Mouse (Mus musculus) liver, embryonic 15.5 days (tissue): ENCODE results near the gene Gpc2. TPM values are rescaled to one million over a fixed set of nuclear protein-coding genes. Genes with fewer than 3 reads are reported as not detected.

Experiments used
- ATAC-seq: fragments of 200-750 bp; cut with Nextera tagmentation; 2 replicates; pipeline ENCODE4 v1.8.0; 2017; ENCODE audit warnings: moderate number of reproducible peaks, mild to moderate bottlenecking, moderate library complexity; ENCODE audit not compliant: insufficient read depth
- H3K27ac ChIP-seq: fragments of 300-500 bp; sonication (generic); replicated peaks from 2 replicates; pipeline ENCODE4 v1.5.1; 2015; ENCODE audit warnings: mild to moderate bottlenecking, inconsistent platforms
- H3K27me3 ChIP-seq: fragments of 300-500 bp; sonication (generic); 2 replicates; pipeline ENCODE4 v1.6.1; 2015; ENCODE audit warnings: mild to moderate bottlenecking, inconsistent platforms
- H3K36me3 ChIP-seq: fragments of 300-500 bp; sonication (generic); replicated peaks from 2 replicates; pipeline ENCODE4 v1.6.1; 2015; ENCODE audit warnings: moderate library complexity, mild to moderate bottlenecking, inconsistent platforms
- H3K4me1 ChIP-seq: fragments of 300-500 bp; sonication (generic); replicated peaks from 2 replicates; pipeline ENCODE4 v1.6.1; 2015; ENCODE audit warnings: inconsistent platforms
- H3K4me2 ChIP-seq: fragments of 300-500 bp; sonication (generic); 2 replicates; pipeline ENCODE4 v1.6.1; 2015; ENCODE audit warnings: moderate library complexity, mild to moderate bottlenecking, inconsistent platforms
- H3K4me3 ChIP-seq: fragments of 300-500 bp; sonication (generic); replicated peaks from 2 replicates; pipeline ENCODE4 v1.5.1; 2015; ENCODE audit warnings: mild to moderate bottlenecking, inconsistent platforms
- H3K9ac ChIP-seq: fragments of 300-500 bp; sonication (generic); 2 replicates; pipeline ENCODE4 v1.6.1; 2015; ENCODE audit warnings: moderate library complexity, mild to moderate bottlenecking, inconsistent platforms
- H3K9me3 ChIP-seq: fragments of 300-500 bp; sonication (generic); replicated peaks from 2 replicates; pipeline ENCODE4 v1.6.1; 2016; ENCODE audit warnings: inconsistent platforms
- WGBS: fragments of 180-500 bp; shearing (Covaris S2); methylation state at CpG from one replicate; pipeline ENCODE4 v1.1.7; 2015; ENCODE audit warnings: mixed read lengths; ENCODE audit not compliant: insufficient replicate concordance; 5-methylcytosine and 5-hydroxymethylcytosine counted together
- polyA plus RNA-seq: library from polyadenylated mRNA; unstranded; fragments of >200 nt; fragmentation: Nextera tagmentation; extraction: Ambion mirVana; gene quantifications from 2 replicates; pipeline ENCODE4 v1.2.1, GENCODE M21; 2015

The Gpc2 gene
- polyA plus RNA-seq, 1 experiment from 2014 or later = 0.45 TPM

DNA sequence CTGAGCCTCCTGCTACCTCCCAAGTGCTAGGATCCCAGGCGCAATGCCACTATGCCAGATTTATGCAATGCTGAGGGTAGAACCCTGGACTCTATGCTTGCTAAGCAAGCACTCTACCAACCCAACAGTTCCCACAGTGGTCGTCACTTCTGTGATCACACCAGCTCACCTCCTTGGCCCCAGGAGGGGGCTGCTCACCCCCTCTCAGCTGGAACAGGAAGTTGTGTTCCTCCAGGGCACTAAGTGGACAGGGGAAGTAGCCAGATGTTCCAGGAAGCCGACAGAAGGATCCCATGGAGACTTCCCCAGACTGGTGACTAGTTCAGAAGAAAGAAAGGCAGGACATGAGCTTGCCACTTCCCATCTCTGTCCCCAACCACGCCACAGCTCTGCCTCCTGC, 17.8 kb downstream of the Gpc2 start:
- Histone ChIP-seq H3K9me3 (no peaks in the 10 kb centered on the region), H3K27ac (peak overlapping the region; percentile 75), H3K27me3 (no peaks in the 10 kb centered on the region), H3K36me3 (peaks cover 37% of the 10 kb centered on the region), H3K9ac (peak overlapping the region; percentile 84; the same call in 1 of the 2 replicates), H3K4me2 (peak overlapping the region; percentile 95), H3K4me3 (peak overlapping the region; percentile 84), H3K4me1 (peaks cover 76% of the 10 kb centered on the region)
- ATAC-seq = no peak
- WGBS = 26% methylated on average over 4 of the region's 4 CpGs

DNA sequence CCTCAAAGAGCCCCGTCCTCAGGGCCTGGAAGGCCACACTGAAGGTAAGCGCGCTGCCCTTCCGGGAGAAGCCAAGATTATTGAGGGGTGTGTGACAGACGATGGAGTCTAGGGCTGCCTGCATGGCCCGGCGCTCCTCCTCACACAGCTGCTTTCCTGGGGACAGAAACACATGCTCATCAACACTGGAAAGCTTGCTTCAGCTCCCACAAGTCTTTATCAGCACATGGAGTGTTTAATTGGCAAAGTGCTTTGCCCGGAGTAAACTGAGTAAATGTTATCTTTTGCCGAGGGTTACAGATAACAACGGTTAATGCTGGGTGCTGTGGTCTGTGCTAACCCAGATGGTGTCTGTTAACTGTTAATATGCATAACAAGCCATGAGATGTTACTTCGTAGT, 19.0 kb downstream of the Gpc2 start:
- Histone ChIP-seq H3K9me3 (no peaks in the 10 kb centered on the region), H3K9ac (peak overlapping the region; percentile 12), H3K4me3 (peak overlapping the region; percentile 84), H3K4me1 (peaks cover 88% of the 10 kb centered on the region), H3K36me3 (peaks cover 37% of the 10 kb centered on the region), H3K4me2 (peak overlapping the region; percentile 95), H3K27me3 (no peaks in the 10 kb centered on the region), H3K27ac (peak overlapping the region; percentile 75)
- peak; percentile 47 for ATAC-seq
- 22% methylated on average over 11 of the region's 11 CpGs for WGBS

DNA sequence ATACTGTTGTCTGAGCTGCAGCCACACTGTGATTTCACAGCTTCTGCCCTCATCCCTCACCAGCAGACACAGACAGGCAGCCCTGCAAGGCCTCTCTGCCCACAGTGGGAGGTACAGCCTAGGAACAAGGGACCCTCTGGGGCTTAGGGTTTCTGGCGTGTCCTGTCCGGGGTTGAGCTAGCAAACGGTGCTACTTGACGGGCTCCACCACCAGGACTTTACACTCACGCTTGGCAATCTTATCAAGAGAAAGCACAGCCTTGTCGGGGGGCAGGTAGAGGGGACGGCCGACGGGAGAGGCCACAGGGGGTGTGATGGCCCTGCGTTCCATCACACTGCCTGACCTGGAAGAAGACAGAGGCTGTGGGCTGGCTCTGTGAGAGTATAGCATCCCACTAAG, 19.8 kb downstream of the Gpc2 start:
- Histone ChIP-seq H3K9ac (peak overlapping the region; percentile 12; the same call in 1 of the 2 replicates), H3K4me3 (peak overlapping the region; percentile 84; the same call in 1 of the 2 replicates)
- WGBS = 19% methylated on average over 10 of the region's 10 CpGs

DNA sequence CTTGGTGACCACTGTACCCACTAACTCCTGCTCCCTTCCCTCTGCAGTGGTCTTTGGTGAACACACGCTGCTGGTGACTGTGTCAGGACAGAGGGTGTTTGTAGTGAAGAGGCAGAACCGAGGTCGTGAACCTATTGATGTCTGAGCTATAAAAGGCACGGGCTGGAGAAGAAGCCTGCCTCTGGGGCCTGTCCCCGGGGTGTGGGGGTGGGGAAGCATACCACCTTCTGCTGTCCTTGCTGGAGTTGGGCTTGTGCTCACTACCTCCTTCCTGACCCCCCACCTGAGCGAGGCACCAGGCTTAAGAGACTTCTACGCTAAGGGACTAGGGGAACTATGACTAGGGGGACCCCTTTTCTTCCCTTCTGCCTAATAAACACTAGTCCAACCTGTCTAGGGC, 20.8 kb downstream of the Gpc2 start:
- Histone ChIP-seq H3K4me3 (no peak overlapping the region), H3K27me3 (no peaks in the 10 kb centered on the region), H3K27ac (0 out of 2 replicates have a peak overlapping the region, but pooled peaks have one; percentile 24), H3K4me1 (peaks cover 85% of the 10 kb centered on the region), H3K9me3 (no peaks in the 10 kb centered on the region), H3K9ac (no peak overlapping the region), H3K36me3 (peaks cover 37% of the 10 kb centered on the region), H3K4me2 (no peak overlapping the region; the same call in 1 of the 2 replicates)
- 61% methylated on average over 7 of the region's 7 CpGs for WGBS
- no peak for ATAC-seq

More for the DNA sequence above, 19.8 kb downstream of the Gpc2 start:
- H3K27ac ChIP-seq = peak overlapping the region; percentile 75
- peaks cover 85% of the 10 kb centered on the region for H3K4me1 ChIP-seq
- H3K4me2 ChIP-seq = peak overlapping the region; percentile 95
- no peak for ATAC-seq
- peaks cover 37% of the 10 kb centered on the region for H3K36me3 ChIP-seq
- no peaks in the 10 kb centered on the region for H3K27me3 ChIP-seq
- H3K9me3 ChIP-seq = no peaks in the 10 kb centered on the region

DNA sequence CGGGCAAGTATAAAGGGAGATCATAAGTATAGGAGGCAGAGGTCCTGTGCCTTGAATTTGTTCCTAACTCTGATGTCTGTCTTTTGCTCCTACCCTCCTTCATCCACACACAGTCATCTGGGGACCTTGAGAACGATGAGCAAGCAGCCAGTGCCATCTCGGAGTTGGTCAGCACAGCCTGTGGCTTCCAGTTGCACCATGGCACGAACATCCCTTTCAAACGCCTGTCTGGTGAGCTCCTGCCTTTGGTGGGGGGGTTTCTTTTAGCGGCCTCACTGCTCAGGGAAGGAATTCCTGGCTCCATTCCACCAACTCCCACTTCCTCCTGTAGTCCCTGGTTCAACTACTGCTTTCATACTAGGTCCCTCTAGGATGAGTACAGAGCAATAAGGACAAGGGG, 21.3 kb downstream of the Gpc2 start:
- Histone ChIP-seq H3K27me3 (no peaks in the 10 kb centered on the region), H3K27ac (0 out of 2 replicates have a peak overlapping the region, but pooled peaks have one; percentile 24), H3K9me3 (no peaks in the 10 kb centered on the region), H3K4me2 (peak overlapping the region; percentile 6), H3K36me3 (peaks cover 37% of the 10 kb centered on the region), H3K9ac (no peak overlapping the region), H3K4me3 (no peak overlapping the region), H3K4me1 (peaks cover 85% of the 10 kb centered on the region)
- no peak for ATAC-seq
- WGBS = 71% methylated on average over 6 of the region's 6 CpGs

DNA sequence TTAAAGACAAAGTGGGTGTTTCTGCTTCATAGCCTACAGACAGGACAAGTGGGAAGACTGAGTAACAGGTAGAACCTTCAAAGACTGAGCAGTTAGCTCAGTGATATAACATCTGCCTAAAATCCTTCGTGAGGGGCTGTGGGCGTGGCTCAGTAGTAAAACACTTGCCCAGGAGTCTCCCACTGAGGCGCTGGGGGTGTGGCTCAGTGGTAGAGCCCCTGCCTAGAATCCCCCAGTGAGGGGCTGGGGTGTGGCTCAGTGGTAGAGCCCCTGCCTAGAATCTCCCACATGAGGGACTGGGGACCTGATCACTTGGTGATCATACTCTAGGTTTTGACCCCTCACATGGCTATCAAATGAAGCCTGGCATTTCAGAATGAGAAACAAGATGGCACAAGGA, 21.7 kb downstream of the Gpc2 start:
- H3K4me1 ChIP-seq = peaks cover 81% of the 10 kb centered on the region
- 33% methylated on average over 3 of the region's 3 CpGs for WGBS
- no peak overlapping the region for H3K27ac ChIP-seq

DNA sequence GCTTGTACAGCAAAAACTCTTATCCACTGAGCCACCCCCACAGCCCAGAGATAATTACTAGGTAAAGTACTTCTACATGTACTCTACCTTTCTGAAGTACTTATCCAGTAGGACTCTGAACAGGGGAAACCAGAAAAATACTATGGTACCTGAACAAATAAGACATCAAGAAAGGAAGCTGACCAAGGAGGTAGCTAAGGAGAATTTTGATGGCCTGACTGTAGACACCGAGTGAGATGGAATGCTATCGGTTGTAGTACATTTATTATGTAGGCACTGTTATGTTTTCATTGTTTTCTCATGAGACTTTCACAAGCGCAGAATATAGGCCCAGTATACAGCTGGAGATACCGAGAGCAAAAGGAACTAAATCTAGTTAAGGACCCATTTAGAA, 22.2 kb downstream of the Gpc2 start:
- peak overlapping the region; percentile 25 for H3K4me2 ChIP-seq
- peak overlapping the region; percentile 67 for H3K27ac ChIP-seq
- WGBS = 68% methylated on average over 4 of the region's 4 CpGs
- H3K36me3 ChIP-seq = peaks cover 37% of the 10 kb centered on the region
- H3K4me3 ChIP-seq = no peak overlapping the region
- H3K4me1 ChIP-seq = peaks cover 76% of the 10 kb centered on the region
- H3K9me3 ChIP-seq = no peaks in the 10 kb centered on the region
- no peak overlapping the region for H3K9ac ChIP-seq
- no peak for ATAC-seq
- no peaks in the 10 kb centered on the region for H3K27me3 ChIP-seq

More for the DNA sequence above, 21.7 kb downstream of the Gpc2 start:
- no peak for ATAC-seq
- Histone ChIP-seq H3K4me2 (peak overlapping the region; percentile 6; the same call in 1 of the 2 replicates), H3K9me3 (no peaks in the 10 kb centered on the region), H3K9ac (no peak overlapping the region), H3K27me3 (no peaks in the 10 kb centered on the region), H3K36me3 (peaks cover 37% of the 10 kb centered on the region), H3K4me3 (no peak overlapping the region)

DNA sequence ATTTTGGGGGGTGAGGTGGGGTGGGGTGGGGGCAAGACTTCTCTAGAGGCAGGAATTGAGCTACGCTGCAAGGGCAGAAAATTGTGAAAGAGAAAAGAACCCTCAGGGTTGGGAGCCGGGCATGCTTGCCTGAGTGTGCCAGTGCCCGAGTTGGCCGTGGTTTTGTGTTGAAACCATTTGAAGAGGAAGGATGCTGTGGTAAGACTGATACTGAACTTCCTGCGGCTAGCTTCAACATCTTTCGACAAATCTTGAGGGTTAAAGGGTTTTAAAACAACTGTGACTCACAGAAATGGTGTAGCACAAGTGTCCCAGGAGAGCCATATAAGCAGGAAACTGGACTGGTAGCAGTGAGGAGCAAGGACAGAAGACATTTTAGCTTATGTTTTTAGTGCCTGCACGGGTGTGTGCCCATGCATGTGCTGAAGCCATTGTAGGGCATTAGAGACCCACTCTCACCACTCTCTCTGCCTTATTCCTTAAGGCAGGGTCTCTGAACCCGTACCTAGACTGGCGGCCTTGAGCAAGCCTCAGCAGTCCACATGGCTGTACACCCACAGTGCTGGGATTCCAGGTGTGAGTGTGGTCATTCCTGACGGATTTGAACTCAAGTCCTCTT, 22.7 kb downstream of the Gpc2 start:
- peak overlapping the region; percentile 79 for H3K27ac ChIP-seq
- peaks cover 37% of the 10 kb centered on the region for H3K36me3 ChIP-seq
- H3K4me2 ChIP-seq = peak overlapping the region; percentile 87
- ATAC-seq = no peak
- no peaks in the 10 kb centered on the region for H3K27me3 ChIP-seq
- no peaks in the 10 kb centered on the region for H3K9me3 ChIP-seq
- H3K4me3 ChIP-seq = peak overlapping the region; percentile 82; the same call in 1 of the 2 replicates
- peaks cover 71% of the 10 kb centered on the region for H3K4me1 ChIP-seq
- 23% methylated on average over 10 of the region's 10 CpGs for WGBS
- H3K9ac ChIP-seq = no peak overlapping the region

DNA sequence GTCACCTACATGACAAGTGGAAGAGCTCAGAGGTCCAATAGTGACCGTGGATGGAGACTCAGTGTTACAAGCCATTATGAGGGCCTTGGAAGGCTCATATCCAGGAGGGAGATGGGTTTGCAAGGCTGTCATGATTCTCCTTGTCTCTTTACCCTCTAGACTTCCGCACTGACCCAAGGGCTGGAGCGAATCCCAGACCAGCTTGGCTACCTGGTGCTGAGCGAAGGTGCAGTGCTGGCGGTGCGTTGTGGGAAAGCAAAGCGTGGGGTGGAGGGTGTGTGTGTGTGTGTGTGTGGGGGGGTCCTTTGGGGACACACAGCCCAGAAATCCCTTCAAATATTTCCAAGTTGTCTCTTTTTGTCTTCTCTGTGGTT, 23.7 kb downstream of the Gpc2 start:
- peak overlapping the region; percentile 87 for H3K4me2 ChIP-seq
- H3K27me3 ChIP-seq = no peaks in the 10 kb centered on the region
- H3K4me1 ChIP-seq = peaks cover 61% of the 10 kb centered on the region
- 7% methylated on average over 7 of the region's 7 CpGs for WGBS
- no peaks in the 10 kb centered on the region for H3K9me3 ChIP-seq
- peak; percentile 0; the same call in 1 of the 2 replicates for ATAC-seq
- peak overlapping the region; percentile 82 for H3K4me3 ChIP-seq
- H3K27ac ChIP-seq = peak overlapping the region; percentile 79
- H3K36me3 ChIP-seq = peaks cover 30% of the 10 kb centered on the region
- H3K9ac ChIP-seq = peak overlapping the region; percentile 71

DNA sequence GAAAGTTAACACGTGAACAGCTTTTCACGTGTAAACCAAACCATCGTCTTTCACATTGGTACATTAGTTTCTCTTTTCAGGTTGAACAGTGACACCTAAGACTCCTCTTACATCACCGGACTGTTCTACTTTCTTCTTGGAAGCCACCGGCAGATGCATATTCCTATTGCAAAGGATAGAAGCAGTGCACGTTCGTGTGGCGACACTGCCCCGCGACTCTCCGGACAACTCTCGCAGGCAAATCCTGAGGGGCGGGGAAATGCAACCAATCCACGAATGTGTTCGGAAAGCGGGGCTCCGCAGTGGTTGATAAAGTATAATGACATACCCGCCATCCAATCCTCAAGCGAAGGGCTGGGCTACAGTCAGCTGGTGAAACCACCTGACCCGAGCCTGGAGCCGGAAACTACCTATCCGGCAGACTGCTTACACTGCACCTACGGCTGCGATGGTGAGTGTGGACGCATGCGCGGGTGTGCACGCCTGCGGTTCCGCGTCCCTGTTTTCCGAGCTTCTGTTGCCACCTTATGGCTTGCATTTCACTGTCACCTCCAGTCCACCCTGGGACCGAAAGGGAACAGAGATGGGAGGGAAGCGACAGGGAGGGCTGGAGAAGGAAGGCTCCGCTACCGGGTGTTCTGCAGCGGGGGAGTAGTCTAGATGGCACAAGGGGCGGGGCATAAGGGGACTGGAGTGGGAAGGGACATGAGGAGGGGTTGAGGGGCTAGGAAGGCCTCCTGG, 24.3 kb downstream of the Gpc2 start, which contains the start of gene Lamtor4:
TSS of gene Lamtor4 (plus strand) at position 130 of the 741 bp plus-strand sequence.
- peak; percentile 99 for ATAC-seq
- peaks cover 55% of the 10 kb centered on the region for H3K4me1 ChIP-seq
- under 1% methylated on average over 38 of the region's 38 CpGs for WGBS

DNA sequence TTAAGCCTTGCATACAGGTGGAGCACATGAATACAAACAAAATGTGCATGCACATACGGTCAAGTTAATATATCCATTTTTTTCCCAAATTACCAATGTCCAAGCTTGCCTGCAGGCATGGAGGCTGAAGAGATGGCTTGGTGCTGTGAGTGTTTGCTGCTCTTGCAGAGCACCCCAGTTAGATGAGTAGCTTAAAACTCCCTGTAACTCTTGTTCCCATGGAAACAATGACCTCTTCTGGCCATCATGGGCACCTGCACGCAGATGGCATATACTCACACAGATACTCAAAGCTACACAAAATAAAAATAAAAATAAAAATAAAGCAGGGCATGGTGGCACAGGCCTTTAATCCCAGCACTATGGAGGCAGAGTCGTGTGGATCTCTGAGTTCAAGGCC, 26.7 kb downstream of the Gpc2 start:
- H3K27ac ChIP-seq = no peak overlapping the region
- ATAC-seq = no peak
- no peaks in the 10 kb centered on the region for H3K9me3 ChIP-seq
- no peaks in the 10 kb centered on the region for H3K27me3 ChIP-seq
- 71% methylated on average over 3 of the region's 3 CpGs for WGBS
- H3K36me3 ChIP-seq = 0 out of 2 replicates have a peak, but pooled peaks cover under 1% of the 10 kb centered on the region
- H3K4me1 ChIP-seq = peaks cover 31% of the 10 kb centered on the region
- no peak overlapping the region for H3K4me2 ChIP-seq
- no peak overlapping the region for H3K4me3 ChIP-seq
- H3K9ac ChIP-seq = no peak overlapping the region

More for the DNA sequence above, 24.3 kb downstream of the Gpc2 start, which contains the start of gene Lamtor4:
- peak within 1 kb of the TSS; percentile 71 for H3K9ac ChIP-seq
- peaks cover 25% of the 10 kb centered on the region for H3K36me3 ChIP-seq
- peak within 1 kb of the TSS; percentile 82 for H3K4me3 ChIP-seq
- no peaks in the 10 kb centered on the region for H3K27me3 ChIP-seq
- H3K27ac ChIP-seq = peak within 1 kb of the TSS; percentile 79
- no peaks in the 10 kb centered on the region for H3K9me3 ChIP-seq
- peak within 1 kb of the TSS; percentile 87 for H3K4me2 ChIP-seq
